Mouse (Mus musculus): Measurements from ENCODE around the gene C1qa. TPM values are rescaled to one million over a fixed set of nuclear protein-coding genes. Genes with fewer than 3 reads are reported as not detected.

Gene C1qa
- polyA plus RNA-seq, 1 experiment from 2014 or later: 34.2 TPM

GRCm38 (mm10) chr4:136894821-136895220, 3.8 kb downstream of the C1qa start:
- H3K27ac ChIP-seq (ENCODE audit: low read depth): no peak overlapping the region
- no peak overlapping the region for H3K4me2 ChIP-seq (ENCODE audit: low read length)
- DNase-seq (ENCODE audit: low spot score) (no peak), ATAC-seq (replicated peaks; ENCODE audit: low FRiP score, low TSS enrichment, low read depth) (no peak)
- peaks cover 20% of the 10 kb centered on the region for H3K27me3 ChIP-seq (replicated peaks; ENCODE audit: control insufficient read depth, insufficient read depth, low read length)
- no peaks in the 10 kb centered on the region for H3K36me3 ChIP-seq (ENCODE audit: control insufficient read depth, insufficient read depth, low read length)
- no peak overlapping the region for H3K9ac ChIP-seq (ENCODE audit: low read length)
- no peak overlapping the region for H3K4me3 ChIP-seq (ENCODE audit: low read depth, low read length)
- WGBS: 70% methylated on average over 4 of the region's 4 CpGs
- H3K9me3 ChIP-seq (ENCODE audit: control insufficient read depth, low read length): no peaks in the 10 kb centered on the region
- H3K4me1 ChIP-seq (replicated peaks; ENCODE audit: control insufficient read depth, insufficient read depth, low read length): peaks cover 6% of the 10 kb centered on the region; the same call in 1 of the 2 replicates

GRCm38 (mm10) chr4:136893691-136894543, 4.7 kb downstream of the C1qa start:
- Histone ChIP-seq H3K4me1 (replicated peaks; ENCODE audit: control insufficient read depth, insufficient read depth, low read length) (peaks cover 6% of the 10 kb centered on the region; the same call in 1 of the 2 replicates), H3K4me3 (ENCODE audit: low read depth, low read length) (no peak overlapping the region), H3K36me3 (ENCODE audit: control insufficient read depth, insufficient read depth, low read length) (no peaks in the 10 kb centered on the region), H3K4me2 (ENCODE audit: low read length) (no peak overlapping the region), H3K27me3 (replicated peaks; ENCODE audit: control insufficient read depth, insufficient read depth, low read length) (peaks cover 20% of the 10 kb centered on the region), H3K9ac (ENCODE audit: low read length) (no peak overlapping the region), H3K27ac (ENCODE audit: low read depth) (no peak overlapping the region), H3K9me3 (ENCODE audit: control insufficient read depth, low read length) (no peaks in the 10 kb centered on the region)
- ATAC-seq (replicated peaks; ENCODE audit: low FRiP score, low TSS enrichment, low read depth): peak; percentile 48
- 6% methylated on average over 9 of the region's 9 CpGs for WGBS
- DNase-seq (ENCODE audit: low spot score): peak; percentile 76

- Histone ChIP-seq H3K36me3 (ENCODE audit: control insufficient read depth, insufficient read depth, low read length) (no peaks in the 10 kb centered on the region), H3K4me2 (ENCODE audit: low read length) (no peak within 1 kb of the TSS), H3K4me1 (replicated peaks; ENCODE audit: control insufficient read depth, insufficient read depth, low read length) (peaks cover 6% of the 10 kb centered on the region; the same call in 1 of the 2 replicates), H3K27me3 (replicated peaks; ENCODE audit: control insufficient read depth, insufficient read depth, low read length) (peaks cover 20% of the 10 kb centered on the region), H3K9me3 (ENCODE audit: control insufficient read depth, low read length) (no peaks in the 10 kb centered on the region), H3K27ac (ENCODE audit: low read depth) (no peak within 1 kb of the TSS), H3K9ac (ENCODE audit: low read length) (no peak within 1 kb of the TSS), H3K4me3 (ENCODE audit: low read depth, low read length) (no peak within 1 kb of the TSS)
- ATAC-seq (replicated peaks; ENCODE audit: low FRiP score, low TSS enrichment, low read depth) (no peak), DNase-seq (ENCODE audit: low spot score) (no peak)
- WGBS: 48% methylated on average over 5 of the region's 5 CpGs
Observed at GRCm38 (mm10) chr4:136892811-136893210, 5.8 kb downstream of the C1qa start, which contains the start of gene C1qc. Gene C1qc (minus strand): TSS chr4:136893065.

GRCm38 (mm10) chr4:136892371-136892770, 6.2 kb downstream of the C1qa start:
- Histone ChIP-seq H3K4me3 (ENCODE audit: low read depth, low read length) (no peak overlapping the region), H3K9me3 (ENCODE audit: control insufficient read depth, low read length) (no peaks in the 10 kb centered on the region), H3K27me3 (replicated peaks; ENCODE audit: control insufficient read depth, insufficient read depth, low read length) (peaks cover 20% of the 10 kb centered on the region), H3K4me2 (ENCODE audit: low read length) (no peak overlapping the region), H3K4me1 (replicated peaks; ENCODE audit: control insufficient read depth, insufficient read depth, low read length) (peaks cover 6% of the 10 kb centered on the region; the same call in 1 of the 2 replicates), H3K9ac (ENCODE audit: low read length) (no peak overlapping the region), H3K27ac (ENCODE audit: low read depth) (no peak overlapping the region), H3K36me3 (ENCODE audit: control insufficient read depth, insufficient read depth, low read length) (no peaks in the 10 kb centered on the region)
- DNase-seq (ENCODE audit: low spot score) (no peak), ATAC-seq (replicated peaks; ENCODE audit: low FRiP score, low TSS enrichment, low read depth) (no peak)
- 50% methylated on average over 7 of the region's 7 CpGs for WGBS

GRCm38 (mm10) chr4:136891115-136891514, 7.5 kb downstream of the C1qa start:
- Histone ChIP-seq H3K4me1 (replicated peaks; ENCODE audit: control insufficient read depth, insufficient read depth, low read length) (peaks cover 4% of the 10 kb centered on the region; the same call in 1 of the 2 replicates), H3K4me3 (ENCODE audit: low read depth, low read length) (no peak overlapping the region), H3K9me3 (ENCODE audit: control insufficient read depth, low read length) (no peaks in the 10 kb centered on the region), H3K27ac (ENCODE audit: low read depth) (no peak overlapping the region), H3K9ac (ENCODE audit: low read length) (no peak overlapping the region), H3K4me2 (ENCODE audit: low read length) (no peak overlapping the region), H3K27me3 (replicated peaks; ENCODE audit: control insufficient read depth, insufficient read depth, low read length) (peaks cover 13% of the 10 kb centered on the region), H3K36me3 (ENCODE audit: control insufficient read depth, insufficient read depth, low read length) (no peaks in the 10 kb centered on the region)
- no peak for DNase-seq (ENCODE audit: low spot score)
- 80% methylated on average over 4 of the region's 4 CpGs for WGBS
- no peak for ATAC-seq (replicated peaks; ENCODE audit: low FRiP score, low TSS enrichment, low read depth)

- no peak for DNase-seq (ENCODE audit: low spot score)
- no peak overlapping the region for H3K4me3 ChIP-seq (ENCODE audit: low read depth, low read length)
- H3K9ac ChIP-seq (ENCODE audit: low read length): no peak overlapping the region
- H3K9me3 ChIP-seq (ENCODE audit: control insufficient read depth, low read length): no peaks in the 10 kb centered on the region
- 86% methylated on average over 15 of the region's 15 CpGs for WGBS
- H3K36me3 ChIP-seq (ENCODE audit: control insufficient read depth, insufficient read depth, low read length): no peaks in the 10 kb centered on the region
- no peaks in the 10 kb centered on the region for H3K4me1 ChIP-seq (replicated peaks; ENCODE audit: control insufficient read depth, insufficient read depth, low read length)
- H3K4me2 ChIP-seq (ENCODE audit: low read length): no peak overlapping the region
- no peak overlapping the region for H3K27ac ChIP-seq (ENCODE audit: low read depth)
- no peak for ATAC-seq (replicated peaks; ENCODE audit: low FRiP score, low TSS enrichment, low read depth)
- H3K27me3 ChIP-seq (replicated peaks; ENCODE audit: control insufficient read depth, insufficient read depth, low read length): peaks cover 3% of the 10 kb centered on the region
Observed at GRCm38 (mm10) chr4:136889981-136890380, 8.6 kb downstream of the C1qa start.

- Histone ChIP-seq H3K9me3 (ENCODE audit: control insufficient read depth, low read length) (no peaks in the 10 kb centered on the region), H3K36me3 (ENCODE audit: control insufficient read depth, insufficient read depth, low read length) (no peaks in the 10 kb centered on the region), H3K27ac (ENCODE audit: low read depth) (no peak overlapping the region), H3K4me1 (replicated peaks; ENCODE audit: control insufficient read depth, insufficient read depth, low read length) (no peaks in the 10 kb centered on the region), H3K4me2 (ENCODE audit: low read length) (no peak overlapping the region), H3K9ac (ENCODE audit: low read length) (no peak overlapping the region), H3K4me3 (ENCODE audit: low read depth, low read length) (no peak overlapping the region), H3K27me3 (replicated peaks; ENCODE audit: control insufficient read depth, insufficient read depth, low read length) (no peaks in the 10 kb centered on the region)
- ATAC-seq (replicated peaks; ENCODE audit: low FRiP score, low TSS enrichment, low read depth) (no peak), DNase-seq (ENCODE audit: low spot score) (no peak)
- 66% methylated on average over 5 of the region's 5 CpGs for WGBS
Observed at GRCm38 (mm10) chr4:136887714-136888113, 10.9 kb downstream of the C1qa start.

- DNase-seq (ENCODE audit: low spot score) (no peak), ATAC-seq (replicated peaks; ENCODE audit: low FRiP score, low TSS enrichment, low read depth) (no peak)
- Histone ChIP-seq H3K27me3 (replicated peaks; ENCODE audit: control insufficient read depth, insufficient read depth, low read length) (no peaks in the 10 kb centered on the region), H3K36me3 (ENCODE audit: control insufficient read depth, insufficient read depth, low read length) (no peaks in the 10 kb centered on the region), H3K4me1 (replicated peaks; ENCODE audit: control insufficient read depth, insufficient read depth, low read length) (no peaks in the 10 kb centered on the region), H3K9ac (ENCODE audit: low read length) (no peak within 1 kb of the TSS), H3K4me2 (ENCODE audit: low read length) (no peak within 1 kb of the TSS), H3K9me3 (ENCODE audit: control insufficient read depth, low read length) (no peaks in the 10 kb centered on the region), H3K27ac (ENCODE audit: low read depth) (no peak within 1 kb of the TSS), H3K4me3 (ENCODE audit: low read depth, low read length) (no peak within 1 kb of the TSS)
- 68% methylated on average over 7 of the region's 7 CpGs for WGBS
Observed at GRCm38 (mm10) chr4:136886101-136886500, 12.5 kb downstream of the C1qa start, which contains the start of gene C1qb. Gene C1qb (minus strand): TSS chr4:136886187.

- Histone ChIP-seq H3K9ac (ENCODE audit: low read length) (no peak overlapping the region), H3K4me2 (ENCODE audit: low read length) (no peak overlapping the region), H3K9me3 (ENCODE audit: control insufficient read depth, low read length) (no peaks in the 10 kb centered on the region), H3K36me3 (ENCODE audit: control insufficient read depth, insufficient read depth, low read length) (no peaks in the 10 kb centered on the region), H3K27ac (ENCODE audit: low read depth) (no peak overlapping the region), H3K4me1 (replicated peaks; ENCODE audit: control insufficient read depth, insufficient read depth, low read length) (no peaks in the 10 kb centered on the region), H3K27me3 (replicated peaks; ENCODE audit: control insufficient read depth, insufficient read depth, low read length) (no peaks in the 10 kb centered on the region), H3K4me3 (ENCODE audit: low read depth, low read length) (no peak overlapping the region)
- ATAC-seq (replicated peaks; ENCODE audit: low FRiP score, low TSS enrichment, low read depth) (no peak), DNase-seq (ENCODE audit: low spot score) (no peak)
- 25% methylated on average over 5 of the region's 5 CpGs for WGBS
Observed at GRCm38 (mm10) chr4:136878601-136879000, 20.0 kb downstream of the C1qa start.

Measured in intestine, embryonic 14.5 days (tissue).